ENCODE assay signal across 9 mouse cellular contexts in the genomic region with DNA sequence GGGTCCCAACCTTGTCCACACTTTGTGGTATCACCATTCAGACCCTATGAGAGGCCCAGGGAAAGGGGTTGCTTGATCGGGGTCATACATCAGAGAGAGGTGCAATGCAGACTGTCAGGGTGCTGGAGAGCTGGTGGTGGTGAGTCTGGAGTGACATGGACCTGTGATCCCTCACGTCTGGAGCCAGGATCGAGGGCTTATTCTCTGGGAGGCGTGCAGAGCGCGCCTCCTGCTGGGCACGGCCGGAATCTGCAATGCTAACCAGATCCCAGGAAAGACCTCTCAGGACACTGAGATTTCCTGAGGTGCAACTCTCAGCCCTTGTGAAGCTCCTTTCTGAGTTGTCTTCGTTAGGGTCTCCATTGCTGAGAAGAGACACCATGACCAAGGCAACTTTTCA. TPM values are rescaled to one million over a fixed set of nuclear protein-coding genes. Genes with fewer than 3 reads are reported as not detected.
DNase-seq lines count a peak whose midpoint lies in the region; ATAC-seq and TF ChIP-seq lines count a peak whose summit lies in the region.
"Had no signal": no experiment of that assay in that cellular context is flagged by ENCODE, and none has a peak within 500 bp of the region (broad histone marks: within the 10 kb centered on the region; RNA-seq: fewer than 3 reads in every experiment).

No protein-coding gene starts in this region.

- H3K4me1 ChIP-seq in forebrain, embryonic 10.5 days, result peaks cover 30% of the 10 kb centered on the region
- peaks cover 14% of the 10 kb centered on the region for H3K4me1 ChIP-seq in forebrain, embryonic 15.5 days
- H3K4me1 ChIP-seq in liver, adult 2 months (ENCODE audit: control insufficient read depth, insufficient read depth, low read length), result peaks cover 8% of the 10 kb centered on the region; the same call in 1 of the 2 replicates

- no peak for TF ChIP-seq POLR2A in liver, adult 2 months (IDR thresholded peaks at IDR 0.05; ENCODE audit: extremely low read depth, insufficient read depth, low read length)

- no peak overlapping the region for H3K4me2 ChIP-seq in forebrain, embryonic 15.5 days (replicated peaks)

- WGBS in forebrain, embryonic 10.5 days, result 3% methylated on average over 9 of the region's 9 CpGs
- 3% methylated on average over 9 of the region's 9 CpGs for WGBS in forebrain, embryonic 15.5 days
- WGBS in liver, adult 2 months, result 3% methylated on average over 9 of the region's 9 CpGs

- ATAC-seq in forebrain, embryonic 15.5 days (replicated peaks), result no peak

- no peaks in the 10 kb centered on the region for H3K9me3 ChIP-seq in forebrain, embryonic 10.5 days
- H3K9me3 ChIP-seq in forebrain, embryonic 15.5 days, result no peaks in the 10 kb centered on the region

- no peak overlapping the region for H3K4me3 ChIP-seq in forebrain, embryonic 10.5 days
- H3K4me3 ChIP-seq in forebrain, embryonic 15.5 days, result no peak overlapping the region
- H3K4me3 ChIP-seq in liver, adult 2 months (ENCODE audit: insufficient read depth, low read depth, low read length), result no peak overlapping the region

- no peak overlapping the region for H3K9ac ChIP-seq in forebrain, embryonic 15.5 days (replicated peaks)
- no peak overlapping the region for H3K9ac ChIP-seq in liver, adult 2 months (ENCODE audit: low read depth, low read length)

- H3K27ac ChIP-seq in forebrain, embryonic 10.5 days, result no peak overlapping the region
- no peak overlapping the region for H3K27ac ChIP-seq in forebrain, embryonic 15.5 days (replicated peaks)
- H3K27ac ChIP-seq in liver, adult 2 months (replicated peaks; ENCODE audit: insufficient read depth, low read depth, low read length), result no peak overlapping the region

- H3K36me3 ChIP-seq in forebrain, embryonic 10.5 days (replicated peaks), result no peaks in the 10 kb centered on the region
- H3K36me3 ChIP-seq in forebrain, embryonic 15.5 days, result no peaks in the 10 kb centered on the region
- no peaks in the 10 kb centered on the region for H3K36me3 ChIP-seq in liver, adult 2 months (ENCODE audit: control insufficient read depth, insufficient read depth, low read length)

- no peaks in the 10 kb centered on the region; the same call in 1 of the 2 replicates for H3K79me2 ChIP-seq in liver, adult 2 months (ENCODE audit: control insufficient read depth, insufficient read depth, low read length)

- H3K27me3 ChIP-seq in forebrain, embryonic 10.5 days (ENCODE audit: poor library complexity, severe bottlenecking), result peaks cover 71% of the 10 kb centered on the region
- H3K27me3 ChIP-seq in forebrain, embryonic 15.5 days, result peaks cover 6% of the 10 kb centered on the region; the same call in 1 of the 2 replicates
- no peaks in the 10 kb centered on the region for H3K27me3 ChIP-seq in liver, adult 2 months (ENCODE audit: control insufficient read depth, insufficient read depth, low read length)

- TF ChIP-seq CTCF in liver, adult 2 months (IDR thresholded peaks at IDR 0.05; ENCODE audit: low read depth, low read length), result peak; percentile 98

- peak; percentile 70 for DNase-seq in forebrain, embryonic 10.5 days (ENCODE audit: extremely low spot score, low spot score)
- DNase-seq in urinary bladder, postnatal 25 days (ENCODE audit: low spot score), result peak; percentile 52
- no peak for DNase-seq in urinary bladder, adult 2 months (ENCODE audit: low spot score)
- peak; percentile 76 for DNase-seq in embryo, embryonic 9.5 days (ENCODE audit: extremely low spot score)
- peak; percentile 33 for DNase-seq in hindlimb bud, embryonic 11.5 days (ENCODE audit: extremely low spot score, low read depth, low spot score)
- DNase-seq in liver, adult 2 months (ENCODE audit: extremely low read depth, low read depth, low spot score), result peak; percentile 53
- peak; percentile 62 for DNase-seq in retina, postnatal 7 days (ENCODE audit: low read depth, low spot score)

RNA-seq across cellular contexts. Expression of a gene that starts 2.5 kb away (rescaled TPM):
- 7.4 and 8.1 TPM in 2 replicates for polyA plus RNA-seq in forebrain, embryonic 10.5 days (2016; fragmentation: Nextera tagmentation; extraction: Ambion mirVana)
- polyA plus RNA-seq in forebrain, embryonic 15.5 days (2015; fragmentation: Nextera tagmentation; extraction: Ambion mirVana), result 9.0 and 10.0 TPM in 2 replicates
- 1.7 and 2.0 TPM in 2 replicates for polyA plus RNA-seq in urinary bladder, adult 2 months (2012; rRNA removed)
- total RNA-seq in liver, adult 2 months (2014; rRNA removed), result 16.2 and 20.9 TPM in 2 replicates
- 21.8 and 25.5 TPM in 2 replicates for polyA plus RNA-seq in liver, adult 2 months (2012; rRNA removed)

RNA-seq across cellular contexts. Expression of a gene that starts 19.6 kb away (rescaled TPM):
- 0.44 and 0.67 TPM in 2 replicates for polyA plus RNA-seq in forebrain, embryonic 10.5 days (2016; fragmentation: Nextera tagmentation; extraction: Ambion mirVana)
- polyA plus RNA-seq in forebrain, embryonic 15.5 days (2015; fragmentation: Nextera tagmentation; extraction: Ambion mirVana), result 13.6 and 14.2 TPM in 2 replicates
- polyA plus RNA-seq in urinary bladder, adult 2 months (2012; rRNA removed), result 3.3 and 4.4 TPM in 2 replicates
- 1.3 TPM in 2 replicates for total RNA-seq in liver, adult 2 months (2014; rRNA removed)
- 2.7 and 3.9 TPM in 2 replicates for polyA plus RNA-seq in liver, adult 2 months (2012; rRNA removed)

RNA-seq across cellular contexts. Expression of a gene that starts 24.0 kb away (rescaled TPM):
- polyA plus RNA-seq in forebrain, embryonic 10.5 days (2016; fragmentation: Nextera tagmentation; extraction: Ambion mirVana), result 75.5 and 78.5 TPM in 2 replicates
- polyA plus RNA-seq in forebrain, embryonic 15.5 days (2015; fragmentation: Nextera tagmentation; extraction: Ambion mirVana), result 59.7 and 63.2 TPM in 2 replicates
- polyA plus RNA-seq in urinary bladder, adult 2 months (2012; rRNA removed), result 42.0 and 51.0 TPM in 2 replicates
- total RNA-seq in liver, adult 2 months (2014; rRNA removed), result 89.4 and 91.1 TPM in 2 replicates
- 81.1 and 86.0 TPM in 2 replicates for polyA plus RNA-seq in liver, adult 2 months (2012; rRNA removed)

RNA-seq across cellular contexts. Expression of a gene that starts 37.9 kb away (rescaled TPM):
- not detected in 2 replicates for polyA plus RNA-seq in forebrain, embryonic 10.5 days (2016; fragmentation: Nextera tagmentation; extraction: Ambion mirVana)
- 0.13 and 0.19 TPM in 2 replicates for polyA plus RNA-seq in forebrain, embryonic 15.5 days (2015; fragmentation: Nextera tagmentation; extraction: Ambion mirVana)
- polyA plus RNA-seq in urinary bladder, adult 2 months (2012; rRNA removed), result 23.4 and 23.9 TPM in 2 replicates
- total RNA-seq in liver, adult 2 months (2014; rRNA removed), result 90.0 and 116 TPM in 2 replicates
- polyA plus RNA-seq in liver, adult 2 months (2012; rRNA removed), result 543 and 600 TPM in 2 replicates
- polyA plus RNA-seq: stomach, embryonic 14.5 days had no signal

RNA-seq across cellular contexts. Expression of a gene that starts 42.3 kb away (rescaled TPM):
- polyA plus RNA-seq in forebrain, embryonic 10.5 days (2016; fragmentation: Nextera tagmentation; extraction: Ambion mirVana), result 0.25 and 0.33 TPM in 2 replicates
- polyA plus RNA-seq in forebrain, embryonic 15.5 days (2015; fragmentation: Nextera tagmentation; extraction: Ambion mirVana), result 0.69 and 0.74 TPM in 2 replicates
- polyA plus RNA-seq in urinary bladder, adult 2 months (2012; rRNA removed), result 1.4 and 1.9 TPM in 2 replicates
- total RNA-seq in liver, adult 2 months (2014; rRNA removed), result 19.2 and 24.6 TPM in 2 replicates
- 42.7 and 58.2 TPM in 2 replicates for polyA plus RNA-seq in liver, adult 2 months (2012; rRNA removed)
